Mouse (Mus musculus): Measurements from ENCODE around the gene Gm4871.
"Not testable (repeated sequence)": the region's sequence is repeated elsewhere in the genome, so short reads cannot be mapped to it uniquely, and the experiment has no call there.

Gm4871 gene

GRCm38 (mm10) chr5:145032391-145032790 lies at the start of gene Gm4871:
Gene Gm4871, minus strand, starts transcription at chr5:145032754.
- DNase-seq, result not testable (repeated sequence)

GRCm38 (mm10) chr5:145081866-145082613 lies 49.5 kb upstream of the Gm4871 start:
- DNase-seq, result no peak

- no peak for DNase-seq
Observed at GRCm38 (mm10) chr5:145075081-145075480, 42.5 kb upstream of the Gm4871 start.

GRCm38 (mm10) chr5:145071342-145071741 lies 38.8 kb upstream of the Gm4871 start:
- DNase-seq, result no peak

GRCm38 (mm10) chr5:145069707-145070106 lies 37.2 kb upstream of the Gm4871 start:
- peak; percentile 62 for DNase-seq

- no peak for DNase-seq
Observed at GRCm38 (mm10) chr5:145068863-145069262, 36.3 kb upstream of the Gm4871 start.

- DNase-seq, result no peak
Observed at GRCm38 (mm10) chr5:145064765-145065340, 32.3 kb upstream of the Gm4871 start.

GRCm38 (mm10) chr5:145059524-145059923 lies 27.0 kb upstream of the Gm4871 start:
- no peak for DNase-seq

GRCm38 (mm10) chr5:145058722-145059121 lies 26.2 kb upstream of the Gm4871 start:
- no peak for DNase-seq

GRCm38 (mm10) chr5:145057907-145058306 lies 25.4 kb upstream of the Gm4871 start:
- DNase-seq, result no peak

- DNase-seq, result not testable (repeated sequence)
Observed at GRCm38 (mm10) chr5:145054187-145054586, 21.6 kb upstream of the Gm4871 start.

- not testable (repeated sequence) for DNase-seq
Observed at GRCm38 (mm10) chr5:145042690-145043089, 10.1 kb upstream of the Gm4871 start, which contains the start of gene 1700018F24Rik. Gene 1700018F24Rik, plus strand, starts transcription at chr5:145042990.

- no peak for DNase-seq
Observed at GRCm38 (mm10) chr5:145041628-145042027, 9.1 kb upstream of the Gm4871 start.

GRCm38 (mm10) chr5:145030476-145030875 lies 2.1 kb downstream of the Gm4871 start:
- not testable (repeated sequence) for DNase-seq

GRCm38 (mm10) chr5:145020712-145021111 lies 11.8 kb downstream of the Gm4871 start:
- DNase-seq, result not testable (repeated sequence)

GRCm38 (mm10) chr5:145020254-145020653 lies 12.3 kb downstream of the Gm4871 start:
- DNase-seq, result not testable (repeated sequence)

GRCm38 (mm10) chr5:145016761-145017160 lies 15.8 kb downstream of the Gm4871 start:
- DNase-seq, result not testable (repeated sequence)

- no peak for DNase-seq
Observed at GRCm38 (mm10) chr5:145014278-145014677, 18.3 kb downstream of the Gm4871 start.

- no peak for DNase-seq
Observed at GRCm38 (mm10) chr5:145008878-145009659, 23.5 kb downstream of the Gm4871 start.

GRCm38 (mm10) chr5:145005596-145005995 lies 27.0 kb downstream of the Gm4871 start:
- DNase-seq, result no peak

- no peak for DNase-seq
Observed at GRCm38 (mm10) chr5:145004495-145004894, 28.1 kb downstream of the Gm4871 start.

GRCm38 (mm10) chr5:145003362-145003761 lies 29.2 kb downstream of the Gm4871 start:
- no peak for DNase-seq

GRCm38 (mm10) chr5:144998491-144998890 lies 34.1 kb downstream of the Gm4871 start:
- DNase-seq, result no peak
